Mouse (Mus musculus) right cerebral cortex, postnatal 25 days (tissue): ENCODE results near the gene Ttc21a.

Experiments used
- DNase-seq: peaks from one replicate; pipeline ENCODE4 v3.0.0; 2022

Gene Ttc21a

DNA sequence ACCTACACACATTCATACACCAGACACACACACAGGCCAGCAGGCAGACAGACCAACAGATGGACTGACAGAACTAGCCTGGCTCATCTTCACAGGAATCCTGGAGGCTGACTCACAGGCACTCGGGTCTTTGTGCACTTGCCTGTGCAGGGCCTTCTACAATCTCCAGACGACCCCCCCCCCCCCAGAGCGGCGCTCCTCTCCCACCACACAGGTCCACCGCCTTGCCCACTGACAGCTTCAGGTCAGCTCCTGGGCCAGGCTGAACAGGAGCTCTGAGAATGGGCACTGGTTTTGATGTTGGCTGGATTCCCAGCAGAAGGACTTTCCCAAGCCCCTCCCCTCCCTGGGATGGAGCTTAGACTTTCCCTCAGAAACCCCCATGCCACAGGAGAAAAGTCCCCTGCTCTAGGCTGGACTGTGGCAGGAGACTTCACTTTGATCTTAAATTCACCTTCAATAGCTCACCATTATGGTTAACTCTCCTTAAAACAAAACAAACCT, 40.2 kb downstream of the Ttc21a start:
- DNase-seq = no peak

DNA sequence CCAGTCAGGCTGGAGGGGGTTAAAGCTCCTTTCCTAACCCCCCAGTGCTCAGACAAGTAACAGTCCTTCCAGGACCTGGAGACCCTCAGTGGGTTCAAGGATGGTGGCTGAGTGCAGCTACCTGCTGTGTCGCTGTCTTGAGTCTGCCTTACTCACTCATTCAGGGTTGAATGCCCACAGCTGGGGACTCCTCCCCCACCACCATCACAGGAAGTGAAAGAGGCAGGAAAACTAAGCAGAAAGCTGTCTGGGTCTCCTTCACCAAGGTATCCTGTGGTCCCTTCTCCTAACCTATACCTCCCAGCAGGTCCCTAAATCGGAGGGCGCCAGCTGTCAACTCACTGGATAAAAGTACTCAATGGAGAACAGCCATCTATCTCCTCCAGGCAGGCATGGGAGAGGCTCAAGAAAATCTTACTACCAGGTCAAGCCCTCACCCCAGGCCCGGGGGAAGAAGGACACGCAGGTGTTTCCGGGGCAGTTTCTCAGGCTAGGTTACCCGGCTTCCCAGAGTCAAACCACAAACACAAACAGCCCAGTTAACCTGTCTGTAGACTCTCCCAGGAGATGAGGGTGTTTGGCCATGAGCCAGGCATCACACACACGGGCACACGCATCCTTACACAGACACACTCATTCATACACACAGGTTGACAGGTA, 40.9 kb downstream of the Ttc21a start:
- no peak for DNase-seq

DNA sequence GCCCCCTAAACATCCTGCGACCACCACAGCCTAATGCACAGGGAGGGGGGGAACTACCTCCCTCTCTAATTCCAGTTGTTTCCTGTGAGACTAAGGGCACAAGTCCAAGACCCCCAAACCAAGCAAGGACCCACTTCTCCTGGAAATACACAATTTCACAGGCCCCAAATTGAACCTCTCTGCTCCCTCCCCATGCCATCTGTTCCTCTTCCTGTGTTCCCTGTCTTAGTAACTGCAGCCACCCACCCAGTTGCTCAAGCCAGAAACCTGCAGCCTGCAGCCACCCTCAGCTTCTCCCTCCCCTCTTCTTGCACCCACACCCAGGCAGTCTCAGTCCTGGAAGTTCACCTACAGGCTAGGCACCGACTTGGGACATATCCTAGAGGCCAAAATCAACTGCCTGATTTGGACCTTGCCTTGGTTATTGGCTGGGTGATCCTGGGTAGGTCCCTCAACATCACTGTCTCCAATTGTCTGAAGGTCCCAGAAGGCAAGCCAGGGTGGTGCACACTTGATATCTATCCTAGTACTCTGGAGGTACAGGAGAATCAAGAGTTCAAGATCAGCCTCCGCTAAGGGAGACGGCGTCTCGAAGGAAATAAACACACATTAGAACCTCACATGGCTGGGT, 41.5 kb downstream of the Ttc21a start:
- DNase-seq = peak; percentile 77

DNA sequence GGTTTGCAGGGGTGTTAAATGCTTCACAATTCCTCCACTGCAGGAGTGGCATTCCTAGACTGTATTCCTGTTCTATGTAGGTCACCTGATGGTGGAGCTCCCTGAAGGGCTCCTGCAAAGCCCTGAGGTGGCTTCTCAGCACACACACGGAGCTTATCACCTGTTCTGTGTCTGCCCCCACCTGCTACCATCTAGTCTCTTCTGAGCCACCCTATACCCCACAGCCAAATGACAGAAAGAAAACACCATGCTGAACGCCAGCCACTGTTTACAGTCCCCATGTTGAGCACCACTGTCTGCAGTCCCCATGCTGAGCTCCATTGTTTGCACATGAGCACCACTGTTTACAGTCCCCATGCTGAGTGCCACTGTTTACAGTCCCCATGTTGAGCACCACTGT, 42.3 kb downstream of the Ttc21a start:
- no peak for DNase-seq

DNA sequence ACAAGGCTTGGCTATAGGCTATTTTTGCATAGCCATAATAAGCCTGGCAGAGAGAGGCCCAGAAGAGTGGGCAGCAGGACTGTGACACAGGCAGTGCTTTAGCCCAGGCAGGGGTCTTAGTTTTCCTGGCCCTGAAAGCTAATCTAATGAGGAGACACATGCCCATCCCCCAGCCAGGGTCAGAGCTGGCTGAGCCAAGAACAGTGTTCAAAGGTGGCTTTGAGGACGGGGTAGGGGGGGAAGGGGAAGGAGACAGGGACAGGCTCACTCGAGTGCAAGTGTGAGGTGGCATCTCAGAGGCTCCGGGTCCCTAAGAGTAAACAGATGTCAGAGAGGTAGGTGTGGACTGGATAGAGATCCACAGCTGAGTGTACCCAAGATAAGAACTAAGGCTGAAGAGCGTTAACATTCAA, 43.4 kb downstream of the Ttc21a start:
- no peak for DNase-seq

DNA sequence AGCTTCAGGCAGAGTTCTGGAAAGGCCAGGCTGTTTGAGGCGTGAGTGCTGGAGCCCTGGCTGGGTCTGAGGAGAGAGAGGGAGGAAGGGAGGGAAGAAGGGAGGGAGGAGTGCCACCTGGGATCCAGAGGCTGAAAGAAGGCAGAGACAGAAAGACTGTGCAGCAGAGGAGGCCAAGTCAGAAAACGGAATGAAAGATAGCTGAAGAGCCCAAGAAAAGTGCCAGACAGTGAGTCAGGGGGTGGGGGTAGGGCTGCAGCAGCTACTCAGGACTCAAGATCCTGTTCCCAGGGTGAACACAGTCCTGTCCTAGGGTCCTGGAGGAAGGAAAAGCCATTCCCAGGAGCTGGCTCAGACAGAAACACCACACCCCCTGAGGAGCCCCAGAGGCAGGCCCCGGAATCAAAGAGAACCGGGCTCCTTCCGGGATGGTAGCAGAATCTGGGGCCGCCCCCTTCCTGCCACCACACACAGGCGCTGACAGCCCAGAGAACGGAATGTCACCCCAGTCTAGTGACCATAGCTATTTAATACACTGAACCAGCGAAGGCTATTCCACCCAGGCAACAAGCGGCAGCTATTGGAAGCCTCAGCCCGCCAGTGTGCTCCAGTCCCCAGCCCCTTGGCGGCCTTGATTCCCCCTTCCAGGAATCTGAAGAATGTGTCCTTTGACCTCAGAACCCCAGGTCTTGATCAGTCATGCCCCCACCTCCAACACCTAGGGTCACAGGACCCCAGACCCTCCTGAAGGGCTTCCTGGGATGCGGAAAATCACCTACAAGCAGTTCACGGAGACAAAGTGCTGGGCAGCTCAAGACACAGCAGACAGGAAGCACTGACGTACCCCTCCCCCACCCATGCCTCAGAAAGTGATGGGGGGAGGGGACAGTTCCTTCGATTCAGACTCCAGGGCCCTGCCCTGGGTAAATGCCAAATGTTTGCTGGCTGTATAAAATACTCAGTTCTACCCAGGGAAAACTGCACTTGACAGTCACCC, 44.1 kb downstream of the Ttc21a start:
- no peak for DNase-seq

DNA sequence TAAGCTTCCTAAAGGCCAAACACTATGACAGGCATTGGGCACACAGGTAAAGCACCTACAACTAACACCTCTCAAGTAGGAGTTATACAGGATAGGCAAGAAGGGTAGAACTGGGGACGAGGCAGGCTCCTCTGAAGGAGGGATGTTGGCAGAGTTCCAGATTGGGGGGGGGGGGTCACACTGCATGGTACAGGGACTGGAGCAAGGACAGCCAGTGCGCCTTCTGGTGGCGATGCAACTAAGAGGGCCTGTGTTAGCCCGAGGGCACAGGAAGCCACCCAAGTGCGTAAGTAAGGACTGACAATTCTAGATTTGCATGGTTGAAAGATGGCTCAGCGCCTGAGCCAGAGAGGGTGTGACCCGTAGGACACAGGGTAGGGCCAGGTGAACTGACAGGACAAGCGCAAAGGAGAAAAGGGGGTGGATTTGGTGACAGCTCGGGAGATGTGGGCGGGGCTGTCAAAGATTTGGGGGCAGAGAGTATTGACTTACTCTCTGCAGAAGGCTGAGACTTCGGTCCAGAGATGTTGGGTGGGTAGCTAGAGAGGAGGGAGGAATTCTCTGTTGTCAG, 44.9 kb downstream of the Ttc21a start:
- no peak for DNase-seq

DNA sequence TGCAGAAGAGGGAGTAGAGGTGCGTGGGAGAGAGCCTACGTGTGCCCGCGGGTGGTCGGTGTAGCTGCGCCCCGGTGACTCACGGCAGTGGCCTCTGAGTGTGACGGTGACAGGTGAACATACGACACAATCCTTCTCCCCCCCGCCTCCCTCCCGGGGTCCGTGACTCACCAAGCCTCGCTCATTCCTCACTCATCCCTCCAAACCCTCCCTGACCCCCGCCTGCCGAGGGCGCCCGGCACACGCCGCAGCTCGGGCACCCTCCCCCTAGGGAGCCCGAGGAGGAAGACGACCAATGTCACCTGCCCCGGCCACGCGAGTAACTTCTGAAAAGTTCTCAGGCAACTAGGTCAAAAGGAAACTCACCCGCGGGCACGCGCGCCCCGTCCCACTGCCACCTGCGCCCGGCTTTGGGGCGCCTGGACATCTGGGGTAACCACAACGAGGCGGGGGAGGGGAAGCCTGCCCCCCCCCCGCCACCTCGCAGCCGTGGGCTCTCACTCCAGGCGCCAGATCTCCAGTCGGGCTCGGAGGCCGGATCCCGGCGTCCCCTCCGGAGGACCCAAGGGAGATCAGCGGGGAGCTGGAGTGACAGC, 45.6 kb downstream of the Ttc21a start:
- no peak for DNase-seq

DNA sequence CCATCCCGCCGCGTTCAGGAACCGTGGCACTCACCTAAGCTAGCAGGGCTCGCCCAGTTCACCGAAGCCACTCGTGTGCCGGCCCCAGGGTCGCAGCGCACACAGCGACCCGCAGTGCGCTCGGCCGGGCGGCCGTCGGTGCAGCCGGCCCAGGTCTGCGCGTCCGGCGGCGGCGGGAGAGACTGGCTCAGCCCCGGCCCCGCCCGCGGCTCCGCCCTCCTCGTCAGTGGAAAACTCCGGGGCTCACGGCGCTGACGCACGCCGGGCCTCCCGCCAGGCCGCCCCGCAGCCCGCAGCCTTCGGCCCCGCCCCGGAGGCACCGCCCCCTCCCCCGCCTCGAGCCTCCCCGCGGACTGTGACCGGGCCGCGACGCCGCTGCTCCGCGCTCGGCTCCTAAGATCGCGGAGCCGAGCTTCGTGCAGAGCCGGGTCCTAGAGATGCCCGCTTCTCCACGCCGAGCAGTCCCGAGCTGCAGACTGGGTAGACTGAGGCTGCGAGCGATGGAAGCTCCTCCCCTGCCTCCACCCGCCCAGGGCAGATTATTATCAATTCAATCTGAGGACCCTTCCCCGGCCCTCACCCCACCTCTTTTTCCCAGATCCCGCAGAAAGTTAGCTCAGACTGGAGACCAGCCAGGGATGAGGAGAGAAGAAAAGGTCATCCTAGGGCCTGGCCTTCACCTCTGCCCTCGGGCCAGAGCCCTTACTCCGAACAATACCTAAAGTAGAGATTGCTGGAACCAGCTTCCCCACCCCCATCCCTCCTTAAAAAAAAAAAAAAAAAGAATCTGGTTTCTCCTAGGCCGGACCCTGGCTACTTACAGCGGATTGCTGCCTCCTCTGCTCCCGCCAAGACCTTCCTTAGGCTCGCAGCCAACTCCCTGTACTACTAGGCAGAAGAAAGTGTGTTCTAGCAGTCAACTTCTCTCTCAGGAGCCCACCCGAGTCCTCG, 46.5 kb downstream of the Ttc21a start:
- DNase-seq = peak; percentile 90

DNA sequence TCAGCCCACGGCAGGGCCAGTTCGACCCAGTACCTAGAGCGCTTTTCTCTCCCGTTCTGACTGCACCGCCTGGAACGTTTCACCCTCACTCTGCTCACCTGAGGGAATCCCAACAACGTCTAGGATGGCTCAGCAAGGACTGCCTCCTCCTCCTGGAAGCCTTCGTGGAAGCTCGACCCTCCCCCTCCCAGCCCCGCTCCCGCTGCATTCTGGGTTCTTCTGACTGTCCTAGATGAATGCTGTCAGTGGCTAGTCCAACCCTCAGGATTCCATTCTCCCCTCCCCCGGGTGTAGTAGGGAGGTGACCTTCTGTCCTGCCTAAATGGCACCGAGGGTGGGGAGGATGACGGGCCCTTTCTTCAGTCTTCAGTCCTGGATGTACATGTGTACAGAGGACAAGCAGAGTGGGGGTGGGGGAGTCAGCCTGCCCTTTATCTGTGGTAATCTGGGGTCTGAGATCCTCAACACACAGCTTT, 47.2 kb downstream of the Ttc21a start, which contains the start of gene Csrnp1:
Gene Csrnp1 (minus strand): TSS at position 123 of the 476 bp plus-strand sequence.
- no peak for DNase-seq

DNA sequence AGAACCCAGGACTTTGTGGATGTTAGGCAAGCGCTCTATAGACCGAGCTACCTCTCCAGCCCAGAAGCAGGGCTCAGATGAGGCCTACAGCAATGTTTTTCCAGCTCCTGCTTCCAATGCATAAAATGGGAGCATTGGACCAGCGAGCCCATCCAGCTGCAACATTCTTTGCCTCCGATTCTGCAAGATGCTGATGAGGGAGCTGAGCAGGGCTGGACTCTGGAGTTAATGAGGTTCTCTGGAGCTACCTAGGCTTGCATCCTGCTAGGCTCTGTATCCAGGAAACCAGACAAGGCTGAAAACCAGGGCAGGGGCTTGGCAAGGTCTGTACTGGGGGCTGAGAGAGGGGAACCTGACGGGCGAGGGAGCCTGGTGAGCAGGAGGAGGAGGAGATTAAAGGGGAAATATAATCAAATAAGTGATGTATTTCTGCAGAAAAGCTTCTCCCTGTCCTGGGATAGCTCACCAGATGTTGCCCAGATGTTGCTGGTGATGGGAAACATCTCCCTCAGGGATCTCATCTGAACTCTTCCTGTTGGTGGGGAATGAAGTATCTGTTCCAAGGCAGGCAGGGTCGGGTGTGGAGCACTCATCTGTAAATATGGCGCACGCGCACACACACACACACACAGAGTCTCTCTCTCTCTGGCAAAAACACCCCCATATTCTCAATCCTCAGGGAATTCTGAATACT, 48.6 kb downstream of the Ttc21a start:
- DNase-seq = no peak

DNA sequence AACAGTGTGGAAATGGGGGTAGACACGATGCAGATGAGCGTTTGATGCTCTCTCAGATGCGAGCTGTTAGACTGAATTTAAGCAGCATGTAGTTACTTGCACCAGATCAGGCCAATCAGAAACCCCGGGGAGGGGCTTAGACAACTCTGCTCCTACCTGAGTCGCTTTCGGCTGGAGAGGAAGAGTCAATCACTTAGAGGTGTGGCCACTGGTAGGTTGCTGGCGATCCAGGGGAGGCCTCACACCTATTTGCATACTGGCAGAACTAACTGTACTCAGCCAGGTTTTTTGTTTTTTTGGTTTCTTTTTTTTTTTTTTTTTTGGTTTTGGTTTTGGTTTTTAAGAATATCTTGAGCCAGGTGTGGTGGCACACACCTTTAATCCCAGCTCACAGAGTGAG, 50.9 kb downstream of the Ttc21a start:
- no peak for DNase-seq

DNA sequence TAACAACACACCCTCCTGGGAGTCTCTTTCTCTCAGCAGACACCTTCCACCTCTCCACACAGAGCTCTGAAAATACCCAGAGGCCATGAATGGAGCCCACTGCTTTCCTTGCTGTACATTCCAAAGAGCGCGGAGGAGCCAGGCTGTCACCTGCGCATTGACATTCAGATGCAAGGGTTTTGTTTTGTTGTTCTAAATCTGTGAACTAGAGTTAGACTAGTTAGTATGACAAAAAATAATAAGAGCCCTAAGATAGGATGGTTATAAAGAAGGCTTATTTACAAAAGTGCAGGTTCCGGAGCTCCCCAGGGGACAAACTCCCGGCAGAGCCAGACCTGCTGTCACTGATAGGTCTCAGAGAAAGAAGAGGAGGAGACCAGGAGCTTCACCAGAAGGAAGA, 53.9 kb downstream of the Ttc21a start:
- no peak for DNase-seq

DNA sequence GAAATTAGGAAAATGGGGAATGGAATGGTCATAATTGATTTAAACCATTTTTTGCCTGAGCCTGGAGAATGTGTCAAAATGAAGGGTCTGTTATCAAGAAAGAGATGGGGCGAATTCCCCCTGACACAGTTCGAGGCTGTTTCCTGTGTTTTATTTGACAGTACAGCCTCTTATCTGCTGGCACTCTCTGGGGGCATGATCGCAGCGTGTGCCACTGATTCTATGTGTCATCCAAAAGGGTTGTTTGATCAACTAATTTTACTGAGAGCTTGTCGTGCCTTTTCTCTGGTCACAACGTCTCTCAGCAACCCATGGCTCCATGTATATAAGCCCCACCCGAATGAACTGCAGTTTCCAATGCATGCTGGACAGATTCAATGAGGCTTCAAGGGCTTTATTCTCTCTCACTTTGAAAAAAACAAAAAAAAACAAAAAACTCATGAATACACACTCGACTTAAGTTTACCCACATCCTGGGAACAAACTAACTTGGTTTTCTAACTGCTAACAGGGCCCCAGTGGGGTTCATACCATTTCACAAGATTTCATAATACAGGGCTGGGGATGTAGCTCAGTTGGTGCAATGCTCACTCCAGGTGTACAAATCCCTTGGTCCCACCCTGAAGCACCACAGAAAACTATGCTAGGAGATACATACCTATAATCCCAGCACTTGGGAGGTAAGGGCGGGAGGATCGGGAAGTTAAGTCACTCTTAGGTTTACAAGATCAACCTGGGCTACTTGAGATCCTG, 55.9 kb downstream of the Ttc21a start:
- DNase-seq = no peak

DNA sequence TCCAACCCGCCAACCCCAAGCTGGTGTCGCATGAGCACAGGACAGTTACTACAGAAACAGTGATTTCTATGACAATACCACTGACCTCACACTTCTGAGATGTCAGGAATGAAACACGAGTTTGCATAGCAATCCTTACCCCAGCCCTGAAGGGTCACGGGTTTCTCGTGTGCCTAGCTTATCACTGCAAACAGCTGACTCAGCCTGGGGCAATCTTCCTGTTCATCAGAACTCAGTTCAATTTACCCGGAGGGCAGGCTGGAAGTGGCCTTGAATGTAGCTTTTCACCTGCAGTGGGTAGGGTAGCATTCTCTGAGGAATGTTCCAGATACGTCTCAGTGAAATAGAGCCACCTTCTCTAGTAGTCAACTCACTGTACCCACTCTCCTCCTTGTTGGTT, 56.8 kb downstream of the Ttc21a start:
- DNase-seq = no peak

DNA sequence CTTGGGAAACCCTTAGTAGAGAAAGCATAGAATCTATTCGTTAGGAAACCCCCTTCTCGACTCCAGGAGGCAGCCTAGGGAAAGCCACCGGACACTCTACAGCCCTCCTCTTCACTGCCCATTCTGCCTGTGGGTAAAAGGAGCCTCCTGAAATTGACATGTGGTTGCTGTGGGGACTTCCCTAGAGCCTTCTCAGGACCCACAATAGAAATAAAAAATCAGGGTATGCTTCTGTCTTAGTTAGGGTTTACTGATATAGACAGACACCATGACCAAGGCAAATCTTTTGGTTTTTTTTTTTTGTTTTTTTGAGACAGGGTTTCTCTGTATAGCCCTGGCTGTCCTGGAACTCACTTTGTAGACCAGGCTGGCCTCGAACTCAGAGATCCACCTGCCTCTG, 58.7 kb downstream of the Ttc21a start:
- DNase-seq = no peak

DNA sequence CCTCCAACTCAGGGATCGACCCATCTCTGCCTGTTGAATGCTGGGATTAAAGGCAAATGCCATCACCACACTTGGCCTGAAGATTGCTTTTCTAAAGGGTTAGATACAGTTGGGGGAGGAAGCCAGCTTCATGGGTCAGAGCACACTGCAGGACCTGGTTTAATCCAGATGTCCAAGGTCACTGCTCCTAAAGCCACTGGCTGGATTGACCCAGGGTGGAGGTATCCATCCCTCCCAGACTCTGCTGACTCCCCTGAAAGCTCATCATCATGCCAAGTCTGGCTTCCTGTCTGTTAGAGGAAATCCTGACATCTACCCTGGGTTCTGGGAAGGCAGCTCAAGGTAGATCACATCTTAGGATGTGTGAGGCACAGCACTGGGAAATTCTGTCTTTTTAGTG, 61.4 kb downstream of the Ttc21a start:
- no peak for DNase-seq

DNA sequence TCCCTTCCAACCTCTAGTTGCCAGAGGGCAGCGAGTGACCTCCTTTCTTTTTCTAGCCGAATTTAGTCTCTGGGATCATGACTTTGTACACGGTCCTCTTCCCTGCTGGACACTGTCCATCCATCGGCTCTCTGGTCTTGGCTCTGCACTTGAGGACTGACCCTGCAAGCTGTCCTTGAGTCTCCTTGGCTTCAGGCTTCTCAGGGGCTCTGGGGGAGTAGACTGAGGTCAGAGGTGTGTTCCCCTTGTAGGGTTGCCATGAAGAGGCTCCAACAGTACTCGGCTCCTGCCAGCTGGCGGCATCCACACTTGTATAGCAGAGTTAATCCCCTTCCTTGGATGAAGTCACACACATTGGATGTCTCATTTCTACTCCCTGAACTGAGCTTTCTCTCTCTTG, 62.2 kb downstream of the Ttc21a start:
- no peak for DNase-seq

DNA sequence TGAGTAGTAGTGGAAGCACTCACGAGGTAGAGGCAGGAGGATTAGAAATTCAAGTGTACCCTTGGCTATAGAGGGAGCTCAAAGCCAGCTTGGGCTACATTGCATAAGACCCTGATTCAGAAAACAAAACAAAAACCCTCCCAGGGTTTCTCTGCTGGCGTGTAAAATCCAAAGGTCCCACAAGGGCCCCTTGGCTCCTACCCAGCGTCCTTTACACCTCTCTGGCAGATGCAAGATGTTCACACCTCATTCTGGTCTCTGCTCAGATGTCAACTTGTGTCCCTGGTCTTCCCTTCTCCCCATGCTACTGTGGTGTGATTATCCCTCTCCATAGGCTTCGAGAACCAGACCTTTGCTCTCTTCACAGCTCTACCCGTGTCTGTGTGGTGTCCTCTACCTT, 63.4 kb downstream of the Ttc21a start:
- DNase-seq = no peak
